Mouse (Mus musculus): ENCODE measurements at regions not wholly inside any gene's neighbourhood (a gene's known extent, or its start where the extent isn't known, plus 50 kb on each side); places are given as distances from the start of the nearest gene placed in this dataset.

DNA sequence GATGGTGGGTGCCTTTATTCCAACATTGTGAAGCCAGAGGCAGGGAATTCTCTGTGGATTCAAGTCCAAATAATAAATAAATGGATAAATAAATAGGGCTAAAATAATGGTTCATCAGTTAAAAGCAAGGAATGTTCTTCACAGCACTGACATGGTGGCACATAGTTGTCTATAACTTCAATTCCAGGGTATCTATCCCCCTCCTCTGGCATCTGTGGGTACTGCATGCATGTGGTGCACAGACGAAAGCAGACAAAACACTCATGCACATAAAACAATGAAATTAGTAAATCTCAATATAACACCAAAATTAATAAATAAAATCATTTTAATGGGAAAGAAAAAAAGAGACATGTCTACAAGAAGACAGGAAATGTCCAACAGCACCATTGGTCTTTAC lies 54.3 kb upstream of the Ppt1 start:
- peak; percentile 35 for DNase-seq

Measured in heart, adult 11 months (tissue).